Mouse (Mus musculus) left cerebral cortex, adult 9 months (tissue): ENCODE measurements around the gene Pbx4.
A peak's percentile ranks its signal among the peaks of the same experiment; 100 is the strongest.

ENCODE experiments used
- DNase-seq, 2 experiments: peaks; one replicate each; pipeline ENCODE4 v3.0.0; 2022; ENCODE audit warnings: low spot score in 2 of 2

Gene Pbx4

GRCm38 (mm10) chr8:69870907-69871306 is 38.6 kb downstream of the Pbx4 start:
- DNase-seq = no peak

GRCm38 (mm10) chr8:69874155-69874554 is 41.9 kb downstream of the Pbx4 start:
- DNase-seq = peak in 1 of 2 experiments; percentile 76

GRCm38 (mm10) chr8:69874654-69875053 is 42.4 kb downstream of the Pbx4 start:
- DNase-seq = no peak

- DNase-seq = no peak
Observed at GRCm38 (mm10) chr8:69876097-69876496, 43.8 kb downstream of the Pbx4 start.

- no peak for DNase-seq
Observed at GRCm38 (mm10) chr8:69876967-69877366, 44.7 kb downstream of the Pbx4 start.

GRCm38 (mm10) chr8:69877396-69877795 is 45.1 kb downstream of the Pbx4 start:
- no peak for DNase-seq

- no peak for DNase-seq
Observed at GRCm38 (mm10) chr8:69877992-69878391, 45.7 kb downstream of the Pbx4 start.

- no peak for DNase-seq
Observed at GRCm38 (mm10) chr8:69879678-69880077, 47.4 kb downstream of the Pbx4 start.

GRCm38 (mm10) chr8:69880841-69881240 is 48.5 kb downstream of the Pbx4 start:
- DNase-seq = no peak

- no peak for DNase-seq
Observed at GRCm38 (mm10) chr8:69881261-69881865, 49.1 kb downstream of the Pbx4 start.

GRCm38 (mm10) chr8:69882021-69882756 is 49.9 kb downstream of the Pbx4 start:
- DNase-seq = no peak

- DNase-seq = no peak
Observed at GRCm38 (mm10) chr8:69882833-69883600, 50.7 kb downstream of the Pbx4 start.

GRCm38 (mm10) chr8:69884141-69884540 is 51.9 kb downstream of the Pbx4 start:
- no peak for DNase-seq

GRCm38 (mm10) chr8:69887289-69888243 is 55.3 kb downstream of the Pbx4 start, which contains the start of gene Cilp2:
Gene Cilp2 (minus strand): TSS chr8:69887687.
- no peak for DNase-seq

- DNase-seq = no peak
Observed at GRCm38 (mm10) chr8:69888244-69888866, 56.1 kb downstream of the Pbx4 start.

GRCm38 (mm10) chr8:69888902-69889301 is 56.6 kb downstream of the Pbx4 start:
- no peak for DNase-seq

- DNase-seq = peak in 1 of 2 experiments; percentile 76
Observed at GRCm38 (mm10) chr8:69890813-69891241, 58.5 kb downstream of the Pbx4 start.

GRCm38 (mm10) chr8:69893863-69894262 is 61.6 kb downstream of the Pbx4 start:
- peak in 1 of 2 experiments; percentile 62 for DNase-seq

- DNase-seq = no peak
Observed at GRCm38 (mm10) chr8:69894836-69895332, 62.6 kb downstream of the Pbx4 start.

GRCm38 (mm10) chr8:69895772-69896451 is 63.6 kb downstream of the Pbx4 start:
- DNase-seq = no peak
